22 mouse cellular contexts compared by ENCODE assay signal in the genomic region with DNA sequence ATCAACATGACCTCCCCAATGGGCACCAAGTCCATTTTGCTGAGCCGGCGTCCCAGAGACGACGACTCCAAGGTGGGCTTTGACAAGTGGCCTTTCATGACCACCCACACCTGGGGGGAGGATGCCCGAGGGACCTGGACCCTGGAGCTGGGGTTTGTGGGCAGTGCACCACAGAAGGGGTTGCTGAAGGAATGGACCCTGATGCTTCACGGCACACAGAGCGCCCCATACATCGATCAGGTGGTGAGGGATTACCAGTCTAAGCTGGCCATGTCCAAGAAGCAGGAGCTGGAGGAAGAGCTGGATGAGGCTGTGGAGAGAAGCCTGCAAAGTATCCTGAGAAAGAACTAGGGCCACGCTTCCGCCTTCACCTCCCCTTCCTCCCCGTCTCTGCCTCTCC. TPM values are rescaled to one million over a fixed set of nuclear protein-coding genes. Genes with fewer than 3 reads are reported as not detected.
DNase-seq lines count a peak whose midpoint lies in the region; ATAC-seq and TF ChIP-seq lines count a peak whose summit lies in the region.
"Had no signal": no experiment of that assay in that cellular context is flagged by ENCODE, and none has a peak within 500 bp of the region (broad histone marks: within the 10 kb centered on the region; RNA-seq: fewer than 3 reads in every experiment).

No protein-coding gene starts in this region.

- no peak overlapping the region for H3K4me3 ChIP-seq in heart, embryonic 10.5 days
- no peak overlapping the region for H3K4me3 ChIP-seq in olfactory bulb, adult 2 months (ENCODE audit: insufficient read depth, low read depth, low read length)
- H3K4me3 ChIP-seq: embryonic facial prominence, embryonic 10.5 days; embryonic facial prominence, embryonic 12.5 days; forebrain, embryonic 13.5 days; forebrain, embryonic 15.5 days had no signal

- WGBS in heart, embryonic 10.5 days: 87% methylated on average over 11 of the region's 11 CpGs
- 85% methylated on average over 11 of the region's 11 CpGs for WGBS in olfactory bulb, adult 2 months

- no peaks in the 10 kb centered on the region for H3K36me3 ChIP-seq in heart, embryonic 10.5 days
- H3K36me3 ChIP-seq: embryonic facial prominence, embryonic 10.5 days; embryonic facial prominence, embryonic 12.5 days; forebrain, embryonic 15.5 days; G1E had no signal

- H3K27ac ChIP-seq in heart, embryonic 10.5 days: no peak overlapping the region
- H3K27ac ChIP-seq in olfactory bulb, adult 2 months (ENCODE audit: insufficient read depth, low read depth, low read length): peak overlapping the region; percentile 53; the same call in 1 of the 2 replicates
- H3K27ac ChIP-seq: embryonic facial prominence, embryonic 10.5 days; embryonic facial prominence, embryonic 12.5 days; forebrain, embryonic 13.5 days; forebrain, embryonic 15.5 days had no signal

- DNase-seq in frontal cortex, adult 2 months (ENCODE audit: extremely low spot score in 1 of 2, low spot score in 1 of 2): no peak
- DNase-seq in heart, embryonic 10.5 days (ENCODE audit: low spot score): peak; percentile 74
- DNase-seq in heart, postnatal 14 days: no peak
- DNase-seq: adrenal gland, adult 8-10 months; adrenal gland, postnatal 14 days; adrenal gland, postnatal 36 days; B cell, adult 2 months; cerebellum, adult 11-12 months; cerebellum, adult 2 months; cerebellum, adult 9-10 months; cerebellum, postnatal 10 days; cerebellum, postnatal 25 days had no signal

- peak; percentile 9; the same call in 1 of the 2 replicates for ATAC-seq in frontal cortex, adult (ENCODE audit: low TSS enrichment)
- ATAC-seq: activated CD4-positive, CD25-positive, alpha-beta regulatory T cell, adult 4 months; CD4-positive, CD25-positive, alpha-beta regulatory T cell, adult 4 months; forebrain, embryonic 13.5 days; forebrain, embryonic 15.5 days; Patski had no signal

- no peaks in the 10 kb centered on the region for H3K9me3 ChIP-seq in heart, embryonic 10.5 days
- H3K9me3 ChIP-seq: embryonic facial prominence, embryonic 10.5 days; embryonic facial prominence, embryonic 12.5 days; forebrain, embryonic 13.5 days; forebrain, embryonic 15.5 days had no signal

- no peaks in the 10 kb centered on the region for H3K4me1 ChIP-seq in heart, embryonic 10.5 days
- peaks cover 7% of the 10 kb centered on the region for H3K4me1 ChIP-seq in olfactory bulb, adult 2 months (ENCODE audit: control insufficient read depth, insufficient read depth, low read length)
- H3K4me1 ChIP-seq: embryonic facial prominence, embryonic 10.5 days; embryonic facial prominence, embryonic 12.5 days; forebrain, embryonic 13.5 days; forebrain, embryonic 15.5 days had no signal

- intact Hi-C loops in heart, postnatal 14 days (cut with DNase I): no loop called here

- TF ChIP-seq POLR2A in olfactory bulb, adult 2 months (IDR thresholded peaks at IDR 0.05; ENCODE audit: insufficient read depth, low read depth, low read length): no peak

- TF ChIP-seq CTCF in olfactory bulb, adult 2 months (IDR thresholded peaks at IDR 0.05; ENCODE audit: insufficient read depth, low read depth, low read length): no peak

- H3K27me3 ChIP-seq in heart, embryonic 10.5 days (ENCODE audit: insufficient read depth, poor library complexity, severe bottlenecking): 0 out of 2 replicates have a peak, but pooled peaks cover 2% of the 10 kb centered on the region
- H3K27me3 ChIP-seq: embryonic facial prominence, embryonic 12.5 days; forebrain, embryonic 13.5 days; forebrain, embryonic 15.5 days had no signal

RNA-seq across cellular contexts. Expression of a gene that starts 49.5 kb away (rescaled TPM):
- 0.97 and 1.0 TPM in 2 replicates for polyA plus RNA-seq in frontal cortex, adult 2 months (2012; rRNA removed)
- polyA plus RNA-seq in heart, embryonic 10.5 days (2016; fragmentation: Nextera tagmentation; extraction: Ambion mirVana): 2.1 and 2.2 TPM in 2 replicates
- under 1 TPM; 0.27 to 0.38 TPM for total RNA-seq in heart, postnatal 14 days (2021)
- not detected in 2 replicates for polyA plus RNA-seq in olfactory bulb, adult 2 months (2012; ENCODE audit: insufficient read depth, insufficient read length, low replicate concordance, missing spikeins)
- polyA plus RNA-seq: CD4-positive, CD25-positive, alpha-beta regulatory T cell, adult 4 months; G1E had no signal
